Mouse (Mus musculus): ENCODE measurements around the gene Dusp14. TPM values are rescaled to one million over a fixed set of nuclear protein-coding genes. Genes with fewer than 3 reads are reported as not detected.
A peak's percentile ranks its signal among the peaks of the same experiment; 100 is the strongest.

The Dusp14 gene
- polyA plus RNA-seq, 1 experiment from 2014 or later = 16.9 TPM

DNA sequence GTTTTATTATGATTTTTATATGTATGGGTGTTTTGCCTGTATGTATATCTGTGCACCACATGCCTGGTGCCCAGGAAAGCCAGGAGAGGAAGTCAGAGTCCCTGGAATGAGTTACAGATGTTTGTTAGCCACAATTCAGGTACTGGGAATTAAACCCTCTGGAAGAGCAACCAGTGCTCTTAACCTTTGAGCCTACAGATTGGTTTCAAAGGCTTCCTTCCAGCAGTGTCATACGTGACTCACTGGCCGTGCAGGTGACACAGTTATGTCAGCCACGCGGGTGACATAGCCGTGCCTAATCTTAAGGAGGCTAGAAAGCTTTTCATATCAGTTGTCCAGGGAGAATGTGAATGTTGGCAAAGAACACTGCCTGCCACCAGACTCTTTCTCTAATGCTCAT lies 35.4 kb downstream of the Dusp14 start:
- ATAC-seq = peak; percentile 74
- H3K4me2 ChIP-seq (replicated peaks) = no peak overlapping the region
- WGBS = 77% methylated on average over 5 of the region's 5 CpGs
- H3K4me1 ChIP-seq (replicated peaks) = no peaks in the 10 kb centered on the region
- no peak overlapping the region for H3K4me3 ChIP-seq (replicated peaks)
- H3K36me3 ChIP-seq = no peaks in the 10 kb centered on the region; the same call in 1 of the 2 replicates
- no peaks in the 10 kb centered on the region for H3K27me3 ChIP-seq (replicated peaks)
- no peak overlapping the region for H3K9ac ChIP-seq
- no peaks in the 10 kb centered on the region for H3K9me3 ChIP-seq
- no peak overlapping the region for H3K27ac ChIP-seq

DNA sequence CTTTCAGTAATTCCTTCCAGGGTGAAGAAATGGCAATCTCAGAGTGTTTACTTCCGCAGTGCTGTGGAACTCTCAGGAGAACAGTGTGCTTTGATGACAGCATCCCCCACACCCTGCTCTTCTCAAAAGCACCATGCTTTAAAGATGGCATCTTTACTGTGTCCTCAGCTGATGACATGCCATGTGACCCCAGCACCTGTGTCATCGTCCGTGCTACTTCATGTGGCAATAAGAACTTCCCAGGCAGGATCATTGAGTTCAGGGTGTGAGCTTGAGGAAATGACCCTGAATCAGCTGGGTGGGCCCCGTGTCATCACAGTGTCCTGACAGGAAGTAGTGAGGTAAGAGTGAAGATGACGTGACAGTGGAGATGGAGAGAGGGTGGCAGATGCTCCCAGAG lies 36.5 kb downstream of the Dusp14 start:
- Histone ChIP-seq H3K4me1 (replicated peaks) (no peaks in the 10 kb centered on the region), H3K27me3 (replicated peaks) (no peaks in the 10 kb centered on the region), H3K27ac (no peak overlapping the region), H3K4me3 (replicated peaks) (no peak overlapping the region), H3K9ac (no peak overlapping the region), H3K4me2 (replicated peaks) (no peak overlapping the region), H3K9me3 (no peaks in the 10 kb centered on the region), H3K36me3 (no peaks in the 10 kb centered on the region; the same call in 1 of the 2 replicates)
- no peak for ATAC-seq
- 80% methylated on average over 5 of the region's 5 CpGs for WGBS

DNA sequence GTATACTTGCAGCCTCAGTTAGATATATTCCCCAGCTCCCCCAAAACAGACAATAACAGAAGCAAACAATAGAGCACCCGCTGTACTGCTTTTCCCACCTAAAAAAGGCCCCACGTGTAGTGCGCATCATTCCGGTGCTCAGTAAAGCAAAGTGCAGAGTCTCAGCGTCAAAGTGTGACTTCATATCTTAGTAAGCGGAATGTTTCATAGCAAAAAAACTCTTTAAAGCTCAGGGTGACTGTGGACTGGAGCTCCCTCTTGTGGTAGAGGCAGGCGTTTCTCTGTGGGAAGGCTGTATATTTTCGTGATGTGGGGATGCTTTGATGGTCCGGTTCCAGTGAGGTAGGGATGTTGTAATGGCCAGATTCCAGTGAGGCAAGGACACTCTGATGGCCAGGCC lies 37.1 kb downstream of the Dusp14 start:
- no peaks in the 10 kb centered on the region for H3K9me3 ChIP-seq
- H3K27me3 ChIP-seq (replicated peaks) = no peaks in the 10 kb centered on the region
- no peak overlapping the region for H3K27ac ChIP-seq
- ATAC-seq = no peak
- 53% methylated on average over 9 of the region's 9 CpGs for WGBS
- H3K4me3 ChIP-seq (replicated peaks) = no peak overlapping the region
- no peaks in the 10 kb centered on the region; the same call in 1 of the 2 replicates for H3K36me3 ChIP-seq
- H3K4me1 ChIP-seq (replicated peaks) = no peaks in the 10 kb centered on the region
- H3K4me2 ChIP-seq (replicated peaks) = no peak overlapping the region
- no peak overlapping the region for H3K9ac ChIP-seq

DNA sequence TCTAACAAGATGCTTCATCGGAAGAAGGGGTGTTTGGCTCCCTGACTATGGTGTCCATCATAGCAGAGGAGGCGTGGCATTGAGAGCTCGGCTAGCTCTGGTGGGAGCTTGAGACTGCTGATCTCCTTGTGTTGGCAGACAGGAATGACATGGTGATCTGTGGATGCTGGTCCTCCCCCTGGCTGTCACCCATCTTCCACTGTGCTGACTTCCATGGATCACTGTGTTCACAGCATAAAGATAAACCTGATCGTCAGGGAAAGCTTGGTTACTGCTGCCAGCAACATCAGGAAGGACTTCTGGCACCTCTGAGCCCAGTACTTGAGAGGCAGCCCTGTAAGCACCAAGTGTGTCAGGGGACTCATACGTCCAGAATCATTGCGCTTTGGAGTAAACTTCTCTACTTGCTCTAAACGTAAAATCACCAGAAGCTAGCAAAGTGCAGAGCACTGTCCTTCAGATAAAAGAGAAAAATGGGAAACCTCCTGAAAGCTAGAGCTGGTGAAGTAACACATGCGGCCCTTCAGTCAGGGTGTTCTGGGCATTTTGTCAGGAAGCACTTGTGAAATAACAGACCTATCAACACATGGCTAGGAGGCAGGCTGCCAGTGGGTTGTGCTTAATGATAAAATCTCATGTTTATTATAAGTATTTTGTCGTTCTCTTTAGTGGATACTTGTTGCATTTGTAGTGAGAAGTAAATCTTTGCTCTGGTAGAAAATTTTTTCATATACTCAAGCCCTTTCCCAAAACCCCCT lies 40.6 kb downstream of the Dusp14 start:
- Histone ChIP-seq H3K36me3 (peaks cover 8% of the 10 kb centered on the region), H3K4me2 (replicated peaks) (no peak overlapping the region), H3K4me1 (replicated peaks) (no peaks in the 10 kb centered on the region), H3K9me3 (no peaks in the 10 kb centered on the region), H3K27me3 (replicated peaks) (no peaks in the 10 kb centered on the region), H3K27ac (no peak overlapping the region), H3K4me3 (replicated peaks) (no peak overlapping the region), H3K9ac (no peak overlapping the region)
- WGBS = 69% methylated on average over 9 of the region's 9 CpGs
- no peak for ATAC-seq

DNA sequence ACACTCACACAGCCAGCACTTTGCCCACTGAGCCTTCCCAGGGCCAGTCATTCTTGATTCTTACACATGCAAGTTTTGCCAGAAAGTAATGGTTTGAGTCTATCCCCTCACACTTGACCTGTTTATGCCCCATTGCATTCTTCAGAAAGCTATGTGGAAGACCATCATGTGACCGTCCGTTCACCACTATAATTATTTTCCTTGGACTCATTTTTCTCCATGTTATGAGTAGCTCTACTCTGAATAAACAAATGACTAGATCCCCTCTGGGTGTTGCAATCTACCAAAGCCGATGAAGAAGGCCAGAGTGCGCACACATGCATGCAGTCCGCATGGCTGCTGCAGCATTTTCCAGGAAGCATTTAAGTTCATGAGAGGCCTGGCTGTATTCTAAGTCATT lies 41.8 kb downstream of the Dusp14 start:
- Histone ChIP-seq H3K4me1 (replicated peaks) (no peaks in the 10 kb centered on the region), H3K9me3 (no peaks in the 10 kb centered on the region), H3K36me3 (peaks cover 8% of the 10 kb centered on the region), H3K4me2 (replicated peaks) (no peak overlapping the region), H3K9ac (no peak overlapping the region), H3K27me3 (replicated peaks) (no peaks in the 10 kb centered on the region), H3K4me3 (replicated peaks) (no peak overlapping the region), H3K27ac (no peak overlapping the region)
- 77% methylated on average over 5 of the region's 5 CpGs for WGBS
- ATAC-seq = no peak

DNA sequence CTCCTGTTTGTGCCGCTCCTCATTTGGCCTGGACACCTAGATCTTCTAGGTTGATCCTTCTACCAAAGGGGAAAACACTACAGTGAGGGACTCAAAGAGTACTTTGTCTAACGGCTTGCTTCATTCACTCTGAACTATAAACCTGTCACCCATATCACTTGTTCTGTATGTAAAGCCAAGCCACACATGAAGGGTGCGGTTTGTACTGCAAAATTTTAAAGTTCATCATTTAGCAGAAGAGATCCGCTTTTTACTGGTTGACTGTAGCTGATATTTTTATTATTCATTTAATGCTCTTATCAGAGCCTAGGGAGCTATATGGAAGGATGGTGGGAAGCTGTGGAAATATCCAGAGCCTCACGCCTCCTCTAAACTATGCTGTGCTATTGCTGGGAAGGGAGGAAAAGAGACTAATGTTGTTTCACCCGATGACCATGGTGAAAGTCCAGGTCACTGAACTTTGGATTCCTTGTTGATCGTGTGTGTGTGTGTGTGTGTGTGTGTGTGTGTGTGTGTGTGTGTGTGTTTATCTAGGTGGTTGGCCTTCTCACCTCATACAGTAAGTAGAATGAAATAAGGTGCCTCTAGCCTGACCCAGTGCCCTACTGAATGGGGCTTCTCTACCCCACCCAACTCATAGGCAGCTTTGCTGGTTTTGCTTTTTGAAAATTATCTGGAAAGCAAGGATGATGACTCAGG lies 52.1 kb downstream of the Dusp14 start:
- no peak overlapping the region for H3K4me2 ChIP-seq (replicated peaks)
- no peak overlapping the region for H3K4me3 ChIP-seq (replicated peaks)
- no peaks in the 10 kb centered on the region for H3K4me1 ChIP-seq (replicated peaks)
- H3K9ac ChIP-seq = no peak overlapping the region
- H3K9me3 ChIP-seq = no peaks in the 10 kb centered on the region
- H3K27me3 ChIP-seq (replicated peaks) = no peaks in the 10 kb centered on the region
- peaks cover 5% of the 10 kb centered on the region; the same call in 1 of the 2 replicates for H3K36me3 ChIP-seq
- peak; percentile 45 for ATAC-seq
- no peak overlapping the region for H3K27ac ChIP-seq
- 61% methylated on average over 7 of the region's 7 CpGs for WGBS

DNA sequence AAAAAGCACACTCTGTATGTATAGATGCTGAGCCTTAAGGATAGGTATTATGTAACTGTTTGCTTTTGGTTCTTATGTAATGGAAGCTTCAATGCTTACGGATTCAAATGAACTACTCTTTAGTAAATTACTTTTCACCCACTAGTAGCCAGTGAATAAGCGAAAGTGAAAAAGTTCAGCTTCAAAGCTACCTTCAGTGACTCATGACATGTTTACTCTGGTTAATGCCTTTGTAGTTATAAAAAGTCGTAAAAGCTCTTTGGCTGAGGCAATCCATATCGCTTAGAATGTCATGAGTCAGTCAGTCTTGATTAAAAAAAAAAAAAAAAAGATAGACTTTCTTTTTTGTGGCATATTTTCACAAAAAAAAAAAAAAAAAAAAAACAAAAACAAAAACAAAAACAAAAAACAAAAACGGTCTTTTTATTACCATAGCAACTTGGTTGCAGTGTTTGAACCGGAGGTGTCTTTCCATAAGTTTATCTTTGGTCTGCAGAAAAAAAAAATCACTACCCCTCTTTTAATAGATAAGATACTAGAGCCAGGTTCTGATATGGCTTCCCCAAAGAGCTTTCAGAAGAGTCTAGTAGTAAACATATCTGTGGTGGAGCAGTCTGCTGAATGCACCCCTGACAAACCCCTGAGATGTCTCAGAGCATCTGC lies 52.8 kb downstream of the Dusp14 start:
- H3K4me3 ChIP-seq (replicated peaks) = no peak overlapping the region
- H3K36me3 ChIP-seq = peaks cover 5% of the 10 kb centered on the region; the same call in 1 of the 2 replicates
- 45% methylated on average over 6 of the region's 6 CpGs for WGBS
- no peaks in the 10 kb centered on the region for H3K9me3 ChIP-seq
- no peak overlapping the region for H3K9ac ChIP-seq
- no peaks in the 10 kb centered on the region for H3K4me1 ChIP-seq (replicated peaks)
- no peak overlapping the region for H3K4me2 ChIP-seq (replicated peaks)
- no peaks in the 10 kb centered on the region for H3K27me3 ChIP-seq (replicated peaks)
- ATAC-seq = peak; percentile 65
- no peak overlapping the region for H3K27ac ChIP-seq

DNA sequence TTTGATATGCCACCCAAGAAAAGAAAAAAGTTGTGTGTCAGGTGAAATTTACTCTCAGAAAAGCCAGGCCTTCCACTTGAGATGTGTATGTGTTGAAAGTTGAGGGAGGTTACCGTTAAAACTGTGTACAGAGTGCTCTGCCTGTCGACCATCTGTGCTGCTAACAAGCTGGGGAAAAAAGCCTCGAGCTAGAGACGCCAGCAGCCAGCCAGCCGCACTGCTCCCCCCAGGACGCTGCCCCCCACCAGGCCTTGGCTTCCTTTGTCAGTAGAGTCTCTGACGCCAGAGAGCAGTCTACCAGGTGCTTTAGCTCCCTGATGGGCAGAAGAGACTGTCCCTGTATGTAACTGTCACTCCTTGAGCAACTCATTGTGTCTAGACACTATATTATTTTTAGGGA lies 56.0 kb downstream of the Dusp14 start:
- Histone ChIP-seq H3K36me3 (peaks cover 10% of the 10 kb centered on the region; the same call in 1 of the 2 replicates), H3K27me3 (replicated peaks) (no peaks in the 10 kb centered on the region), H3K9ac (no peak overlapping the region), H3K9me3 (no peaks in the 10 kb centered on the region), H3K27ac (no peak overlapping the region), H3K4me1 (replicated peaks) (no peaks in the 10 kb centered on the region), H3K4me2 (replicated peaks) (no peak overlapping the region), H3K4me3 (replicated peaks) (no peak overlapping the region)
- 32% methylated on average over 7 of the region's 7 CpGs for WGBS
- no peak for ATAC-seq

DNA sequence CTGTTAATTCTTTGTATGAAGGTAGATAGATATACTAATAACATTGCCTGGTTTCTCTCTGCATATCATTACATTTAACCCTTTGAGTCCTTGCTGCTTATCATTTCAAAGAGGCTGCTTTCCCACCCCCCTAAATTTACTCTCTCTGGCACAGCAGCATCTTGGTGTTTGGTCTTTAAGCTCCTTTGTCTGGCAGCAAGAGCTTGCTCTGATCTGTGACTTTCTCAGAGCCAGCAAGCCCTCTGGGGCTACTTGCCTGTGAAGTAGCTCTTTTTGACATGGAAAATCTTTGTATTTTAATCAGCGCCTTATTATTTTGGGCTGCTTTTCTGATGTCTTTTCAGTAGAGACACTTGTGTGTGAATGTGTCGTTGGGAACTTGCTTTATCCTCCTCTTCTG lies 57.5 kb downstream of the Dusp14 start:
- H3K9me3 ChIP-seq = no peaks in the 10 kb centered on the region
- no peak overlapping the region for H3K4me3 ChIP-seq (replicated peaks)
- peaks cover 10% of the 10 kb centered on the region; the same call in 1 of the 2 replicates for H3K36me3 ChIP-seq
- H3K9ac ChIP-seq = no peak overlapping the region
- H3K27me3 ChIP-seq (replicated peaks) = no peaks in the 10 kb centered on the region
- no peak overlapping the region for H3K4me2 ChIP-seq (replicated peaks)
- 71% methylated on average over 2 of the region's 2 CpGs for WGBS
- no peak for ATAC-seq
- H3K4me1 ChIP-seq (replicated peaks) = no peaks in the 10 kb centered on the region
- H3K27ac ChIP-seq = no peak overlapping the region

DNA sequence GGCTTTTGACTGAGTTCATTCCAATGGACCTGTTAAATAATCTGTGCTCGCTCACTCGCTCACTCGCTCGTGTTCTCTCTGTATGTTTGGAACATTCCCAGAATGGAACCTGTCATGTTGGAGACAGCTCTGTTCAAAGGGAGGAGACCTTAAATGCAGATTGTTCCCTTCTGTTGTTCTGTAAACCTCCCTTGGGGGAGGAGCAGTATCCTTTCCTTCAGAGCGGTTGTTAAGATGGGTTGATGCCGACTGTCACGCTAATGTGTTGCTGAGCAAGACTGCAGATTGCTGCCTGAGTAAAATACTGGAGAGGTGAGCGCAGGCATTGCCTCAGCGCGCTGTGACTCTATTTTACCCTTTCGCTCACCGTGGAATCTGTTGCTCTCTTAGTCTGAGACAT lies 58.0 kb downstream of the Dusp14 start:
- no peaks in the 10 kb centered on the region for H3K9me3 ChIP-seq
- WGBS = 53% methylated on average over 12 of the region's 12 CpGs
- ATAC-seq = no peak

DNA sequence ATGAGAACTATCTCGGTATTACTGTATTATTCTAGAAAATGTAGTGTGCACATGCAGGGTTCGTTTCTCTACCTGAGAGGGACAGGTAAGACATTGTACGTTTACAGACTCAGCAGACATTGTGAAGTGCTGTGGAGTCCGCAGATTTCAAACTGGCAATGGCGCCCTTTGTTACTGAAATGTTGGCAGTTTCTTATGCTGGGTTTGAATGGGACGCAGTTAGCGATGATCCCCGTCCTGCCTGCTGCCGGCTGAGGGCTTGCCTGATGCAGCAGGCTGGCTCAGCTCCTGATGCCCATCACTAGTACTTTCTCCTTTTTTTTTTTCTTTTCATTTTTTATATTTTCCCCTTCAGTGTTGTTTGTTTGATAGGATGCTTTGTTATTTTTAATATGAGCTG lies 58.6 kb downstream of the Dusp14 start:
- WGBS = 87% methylated on average over 9 of the region's 9 CpGs

More for the DNA sequence above, 58.0 kb downstream of the Dusp14 start:
- peaks cover 10% of the 10 kb centered on the region; the same call in 1 of the 2 replicates for H3K36me3 ChIP-seq
- no peaks in the 10 kb centered on the region for H3K27me3 ChIP-seq (replicated peaks)
- no peaks in the 10 kb centered on the region for H3K4me1 ChIP-seq (replicated peaks)
- H3K27ac ChIP-seq = no peak overlapping the region
- no peak overlapping the region for H3K9ac ChIP-seq
- H3K4me2 ChIP-seq (replicated peaks) = no peak overlapping the region
- H3K4me3 ChIP-seq (replicated peaks) = no peak overlapping the region

DNA sequence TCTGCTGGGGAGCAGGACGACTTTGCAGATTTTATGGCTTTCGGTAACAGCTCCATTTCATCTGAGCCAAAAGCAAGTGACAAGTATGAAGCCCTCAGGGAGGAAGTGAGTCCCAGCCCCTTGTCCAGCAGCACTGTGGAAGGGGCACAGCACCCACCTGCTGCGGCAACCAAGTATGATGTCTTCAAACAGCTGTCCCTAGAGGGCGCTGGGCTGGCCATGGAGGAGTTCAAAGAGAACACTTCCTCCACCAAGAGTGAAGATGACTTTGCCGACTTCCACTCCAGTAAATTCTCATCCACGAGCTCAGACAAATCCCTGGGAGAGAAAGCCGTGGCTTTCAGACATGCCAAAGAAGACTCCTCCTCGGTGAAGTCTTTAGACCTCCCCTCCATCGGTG lies 60.1 kb downstream of the Dusp14 start:
- Histone ChIP-seq H3K27me3 (replicated peaks) (no peaks in the 10 kb centered on the region), H3K9me3 (no peaks in the 10 kb centered on the region), H3K27ac (no peak overlapping the region), H3K4me2 (replicated peaks) (no peak overlapping the region), H3K4me1 (replicated peaks) (no peaks in the 10 kb centered on the region), H3K9ac (no peak overlapping the region), H3K36me3 (peaks cover 10% of the 10 kb centered on the region; the same call in 1 of the 2 replicates), H3K4me3 (replicated peaks) (no peak overlapping the region)
- WGBS = 84% methylated on average over 9 of the region's 9 CpGs
- ATAC-seq = no peak

More for the DNA sequence above, 58.6 kb downstream of the Dusp14 start:
- Histone ChIP-seq H3K4me1 (replicated peaks) (no peaks in the 10 kb centered on the region), H3K27me3 (replicated peaks) (no peaks in the 10 kb centered on the region), H3K4me2 (replicated peaks) (no peak overlapping the region), H3K27ac (no peak overlapping the region), H3K9ac (no peak overlapping the region), H3K36me3 (peaks cover 10% of the 10 kb centered on the region; the same call in 1 of the 2 replicates), H3K4me3 (replicated peaks) (no peak overlapping the region), H3K9me3 (no peaks in the 10 kb centered on the region)
- no peak for ATAC-seq

Data from intestine, embryonic 15.5 days (tissue).